ENCODE assay signal across 8 mouse cellular contexts in the genomic region with DNA sequence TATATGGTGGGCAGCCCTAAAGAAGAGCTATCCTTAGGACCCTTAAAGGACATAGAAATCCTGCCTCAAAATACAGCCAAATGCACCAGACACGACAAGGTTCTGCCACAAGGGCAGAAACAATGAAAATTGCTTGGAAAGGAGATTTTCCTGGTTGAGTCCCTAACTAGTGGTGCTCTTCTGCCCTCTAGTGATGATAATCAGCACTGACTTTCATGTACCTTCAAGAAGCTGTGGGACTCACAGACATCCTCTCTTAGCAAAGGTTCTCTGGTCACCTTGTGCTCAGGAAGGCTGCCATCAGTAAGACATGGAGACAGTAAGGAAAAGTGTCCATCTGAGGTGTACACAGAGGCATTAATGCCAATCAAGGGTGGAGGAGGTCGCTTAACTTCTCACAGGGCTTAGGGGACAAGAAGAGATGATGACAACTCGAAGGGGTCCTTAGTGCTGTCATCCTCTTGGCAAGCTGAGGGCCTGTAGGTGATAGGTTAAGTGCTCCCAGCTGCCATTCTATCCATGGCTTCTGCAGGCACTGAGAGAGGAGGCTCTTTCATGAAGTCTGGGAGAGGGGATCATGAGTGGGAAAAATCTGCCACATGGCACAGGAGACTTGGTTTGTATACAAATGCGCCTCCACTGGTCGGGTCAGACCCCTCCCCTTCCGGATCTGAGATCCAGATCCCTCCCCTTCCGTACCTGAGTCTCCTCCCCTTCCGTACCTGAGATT.
DNase-seq lines count a peak whose midpoint lies in the region; ATAC-seq and TF ChIP-seq lines count a peak whose summit lies in the region.

No protein-coding gene starts in this region.

- H3K4me1 ChIP-seq in cerebellum, adult 2 months (ENCODE audit: control insufficient read depth, insufficient read depth, low read length), result no peaks in the 10 kb centered on the region
- peaks cover 19% of the 10 kb centered on the region for H3K4me1 ChIP-seq in midbrain, embryonic 15.5 days

- H3K4me2 ChIP-seq in midbrain, embryonic 15.5 days, result no peak overlapping the region

- no peaks in the 10 kb centered on the region for H3K27me3 ChIP-seq in cerebellum, adult 2 months (ENCODE audit: control insufficient read depth, insufficient read depth, low read length)
- no peaks in the 10 kb centered on the region for H3K27me3 ChIP-seq in midbrain, embryonic 15.5 days (replicated peaks)

- no peaks in the 10 kb centered on the region for H3K36me3 ChIP-seq in midbrain, embryonic 15.5 days (replicated peaks)

- no peak overlapping the region for H3K4me3 ChIP-seq in cerebellum, adult 2 months (replicated peaks; ENCODE audit: insufficient read depth, low read depth, low read length)
- no peak overlapping the region for H3K4me3 ChIP-seq in layer of hippocampus, adult 2 months
- H3K4me3 ChIP-seq in midbrain, embryonic 15.5 days, result no peak overlapping the region

- DNase-seq in cerebellum, adult 2 months, result peak in 1 of 2 experiments; percentile 40
- no peak for DNase-seq in cerebellum, adult 9-11 months
- DNase-seq in thymus, postnatal 14 days, result peak; percentile 42
- DNase-seq in thymus, adult 18-20 months, result no peak
- peak; percentile 67 for DNase-seq in layer of hippocampus, adult 2 months (ENCODE audit: low spot score in 2 of 2)
- no peak for DNase-seq in urinary bladder, adult 18-20 months (ENCODE audit: low spot score in 2 of 2)

- WGBS in cerebellum, adult 2 months, result 62% methylated on average over 8 of the region's 8 CpGs
- WGBS in midbrain, embryonic 15.5 days, result 58% methylated on average over 8 of the region's 8 CpGs

- no peak for TF ChIP-seq POLR2A in cerebellum, adult 2 months (IDR thresholded peaks at IDR 0.05; ENCODE audit: borderline replicate concordance, insufficient read depth, low read length)

- H3K27ac ChIP-seq in cerebellum, adult 2 months (ENCODE audit: insufficient read depth, low read length), result no peak overlapping the region
- H3K27ac ChIP-seq in layer of hippocampus, adult 2 months, result peak overlapping the region; percentile 1; the same call in 1 of the 2 replicates
- H3K27ac ChIP-seq in midbrain, embryonic 15.5 days, result peak overlapping the region; percentile 77

- no peaks in the 10 kb centered on the region for H3K9me3 ChIP-seq in midbrain, embryonic 15.5 days

- peak overlapping the region; percentile 15 for H3K9ac ChIP-seq in midbrain, embryonic 15.5 days

- peak; percentile 82 for ATAC-seq in frontal cortex, adult (ENCODE audit: low TSS enrichment)
- ATAC-seq in midbrain, embryonic 15.5 days (replicated peaks), result peak; percentile 61

- peak; percentile 61 for TF ChIP-seq CTCF in cerebellum, adult 2 months (IDR thresholded peaks at IDR 0.05; ENCODE audit: borderline replicate concordance, insufficient read depth, low read depth, low read length)
- TF ChIP-seq CTCF in layer of hippocampus, adult 2 months (conservative IDR thresholded peaks at IDR 0.05), result peak; percentile 97

Comparison
In these comparisons a context has a peak if more than half of its experiments do, and no peak if none do; other contexts are left out.
1. DNase-seq: peak in thymus, postnatal 14 days (single experiment) and layer of hippocampus, adult 2 months (2 of 2); none in cerebellum, adult 9-11 months (single experiment), thymus, adult 18-20 months (0 of 2) and urinary bladder, adult 18-20 months (0 of 2).